Mouse (Mus musculus) heart, postnatal 0 days (tissue): ENCODE measurements at regions not wholly inside any gene's neighbourhood (a gene's known extent, or its start where the extent isn't known, plus 50 kb on each side); places are given as distances from the start of the nearest gene placed in this dataset.

Experiments
- CTCF ChIP-seq: IDR thresholded peaks from 2 replicates; pipeline ENCODE4 v1.5.1; 2016; ENCODE audit warnings: antibody characterized with exemption, control low read depth, low read depth
- EP300 ChIP-seq: IDR thresholded peaks from 2 replicates; pipeline ENCODE4 v1.6.1; 2016; ENCODE audit warnings: antibody characterized with exemption, low read depth

GRCm38 (mm10) chr3:45934435-45934834, 513.6 kb downstream of the Pabpc4l start:
- TF ChIP-seq CTCF (no peak), EP300 (no peak)
